Mouse (Mus musculus) stomach, embryonic 16.5 days (tissue): ENCODE data around the gene Hmgb1. TPM values are rescaled to one million over a fixed set of nuclear protein-coding genes. Genes with fewer than 3 reads are reported as not detected.
A peak's percentile ranks its signal among the peaks of the same experiment; 100 is the strongest.

Source experiments
- ATAC-seq: fragments of 200-750 bp; cut with Nextera tagmentation; 2 replicates; pipeline ENCODE4 v1.8.0; 2017; ENCODE audit warnings: moderate number of reproducible peaks, moderate TSS enrichment; ENCODE audit not compliant: insufficient read depth, low FRiP score
- H3K27ac ChIP-seq: fragments of 300-500 bp; sonication (generic); 2 replicates; pipeline ENCODE4 v1.5.1; 2014; ENCODE audit warnings: low read length
- H3K27me3 ChIP-seq: fragments of 300-500 bp; sonication (generic); 2 replicates; pipeline ENCODE4 v1.6.1; 2014; ENCODE audit warnings: low read length, control low read depth, mixed read lengths; ENCODE audit not compliant: control insufficient read depth, insufficient read depth
- H3K36me3 ChIP-seq: fragments of 300-500 bp; sonication (generic); 2 replicates; pipeline ENCODE4 v1.6.1; 2014; ENCODE audit warnings: low read length; ENCODE audit not compliant: control insufficient read depth, insufficient read depth
- H3K4me1 ChIP-seq: fragments of 300-500 bp; sonication (generic); 2 replicates; pipeline ENCODE4 v1.6.1; 2014; ENCODE audit warnings: low read length, control low read depth, mixed read lengths; ENCODE audit not compliant: control insufficient read depth, insufficient read depth
- H3K4me2 ChIP-seq: fragments of 300-500 bp; sonication (generic); 2 replicates; pipeline ENCODE4 v1.6.1; 2014; ENCODE audit warnings: low read depth, low read length, mixed read lengths
- H3K4me3 ChIP-seq: fragments of 300-500 bp; sonication (generic); replicated peaks from 2 replicates; pipeline ENCODE4 v1.5.1; 2014; ENCODE audit warnings: mild to moderate bottlenecking, low read length
- H3K9ac ChIP-seq: fragments of 300-500 bp; sonication (generic); 2 replicates; pipeline ENCODE4 v1.6.1; 2014; ENCODE audit warnings: low read length
- H3K9me3 ChIP-seq: fragments of 300-500 bp; sonication (generic); replicated peaks from 2 replicates; pipeline ENCODE4 v1.6.1; 2016; ENCODE audit warnings: low read length, control low read depth; ENCODE audit not compliant: control insufficient read depth
- WGBS: fragments of 180-500 bp; shearing (Covaris S2); extraction: QIAGEN DNeasy Blood & Tissue Kit; methylation state at CpG from one replicate; pipeline ENCODE4 v1.1.7; 2014; 5-methylcytosine and 5-hydroxymethylcytosine counted together
- polyA plus RNA-seq: library from polyadenylated mRNA; unstranded; fragments of >200 nt; fragmentation: Nextera tagmentation; extraction: Ambion mirVana; gene quantifications from 2 replicates; pipeline ENCODE4 v1.2.1, GENCODE M21; 2015

Gene Hmgb1
- polyA plus RNA-seq, 1 experiment from 2014 or later = 1,078 TPM

DNA sequence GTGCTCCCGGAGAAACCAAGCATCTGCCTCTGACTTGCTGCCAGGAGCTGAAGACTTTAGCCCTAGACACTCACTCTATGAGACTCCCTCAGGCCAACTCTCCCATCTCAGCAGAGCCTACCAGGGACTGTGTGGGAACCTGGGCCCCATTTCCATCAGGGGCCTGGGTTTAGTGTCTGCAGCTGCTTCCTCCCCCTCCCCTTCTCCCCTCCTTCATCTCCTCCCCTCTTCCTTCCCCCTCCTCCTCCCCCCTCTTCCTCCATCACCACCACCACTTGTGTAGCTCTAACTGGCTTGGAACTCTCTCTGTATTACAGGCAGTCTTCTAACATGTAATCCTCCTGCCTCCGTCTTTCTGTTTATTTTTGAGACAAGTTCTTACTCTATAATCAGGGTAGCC, 154.2 kb downstream of the Hmgb1 start:
- Histone ChIP-seq H3K4me3 (no peak overlapping the region), H3K4me2 (no peak overlapping the region), H3K9me3 (no peaks in the 10 kb centered on the region), H3K27me3 (no peaks in the 10 kb centered on the region), H3K27ac (peak overlapping the region; percentile 52), H3K9ac (no peak overlapping the region), H3K36me3 (no peaks in the 10 kb centered on the region), H3K4me1 (peaks cover 7% of the 10 kb centered on the region)
- WGBS = 44% methylated on average over 2 of the region's 2 CpGs
- ATAC-seq = no peak

DNA sequence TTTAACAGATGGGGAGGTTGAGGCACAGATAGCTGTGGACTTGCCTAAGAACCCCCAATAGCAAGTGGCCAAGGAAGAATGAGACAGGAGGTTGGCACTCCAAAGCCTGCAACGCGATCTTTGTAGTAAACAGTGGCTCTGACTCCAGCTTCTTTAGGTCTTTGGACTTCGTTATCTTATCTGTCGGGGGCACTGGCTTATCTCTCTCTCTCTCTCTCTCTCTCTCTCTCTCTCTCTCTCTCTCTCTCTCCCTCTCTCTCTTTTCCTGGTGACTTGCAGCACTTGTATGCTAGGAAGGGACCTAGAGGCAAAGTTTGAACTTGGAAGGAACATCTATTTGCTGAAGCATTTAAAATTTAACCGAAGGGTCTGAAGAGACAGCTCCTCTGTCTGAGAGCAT, 155.9 kb downstream of the Hmgb1 start:
- no peak for ATAC-seq
- Histone ChIP-seq H3K27ac (no peak overlapping the region), H3K4me2 (no peak overlapping the region), H3K27me3 (no peaks in the 10 kb centered on the region), H3K9ac (no peak overlapping the region), H3K4me1 (peaks cover 7% of the 10 kb centered on the region), H3K4me3 (no peak overlapping the region), H3K9me3 (no peaks in the 10 kb centered on the region), H3K36me3 (no peaks in the 10 kb centered on the region)
- 49% methylated on average over 5 of the region's 5 CpGs for WGBS

DNA sequence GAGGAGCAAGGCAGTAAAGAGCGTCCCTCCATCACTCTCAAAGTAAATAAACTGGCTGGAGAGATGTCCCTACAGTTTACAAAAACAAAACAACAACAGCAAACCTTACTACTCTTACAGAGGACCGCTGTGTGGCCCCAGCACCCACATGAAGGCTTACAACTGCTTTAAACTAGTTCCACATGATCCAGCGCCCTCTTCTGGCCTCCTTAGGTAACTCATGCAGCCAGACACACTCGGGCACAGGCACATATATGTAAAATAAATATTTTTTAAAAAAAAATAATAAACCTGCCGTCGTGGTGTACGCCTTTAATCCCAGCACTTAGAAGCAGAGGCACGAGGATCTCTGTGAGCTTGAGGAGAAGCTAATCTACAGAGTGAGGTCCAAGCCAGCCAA, 156.9 kb downstream of the Hmgb1 start:
- no peak overlapping the region for H3K9ac ChIP-seq
- 73% methylated on average over 8 of the region's 8 CpGs for WGBS
- H3K9me3 ChIP-seq = no peaks in the 10 kb centered on the region
- no peak overlapping the region for H3K4me3 ChIP-seq
- no peaks in the 10 kb centered on the region for H3K36me3 ChIP-seq
- H3K27me3 ChIP-seq = no peaks in the 10 kb centered on the region
- ATAC-seq = no peak
- H3K27ac ChIP-seq = no peak overlapping the region
- H3K4me1 ChIP-seq = peaks cover 7% of the 10 kb centered on the region
- no peak overlapping the region for H3K4me2 ChIP-seq

DNA sequence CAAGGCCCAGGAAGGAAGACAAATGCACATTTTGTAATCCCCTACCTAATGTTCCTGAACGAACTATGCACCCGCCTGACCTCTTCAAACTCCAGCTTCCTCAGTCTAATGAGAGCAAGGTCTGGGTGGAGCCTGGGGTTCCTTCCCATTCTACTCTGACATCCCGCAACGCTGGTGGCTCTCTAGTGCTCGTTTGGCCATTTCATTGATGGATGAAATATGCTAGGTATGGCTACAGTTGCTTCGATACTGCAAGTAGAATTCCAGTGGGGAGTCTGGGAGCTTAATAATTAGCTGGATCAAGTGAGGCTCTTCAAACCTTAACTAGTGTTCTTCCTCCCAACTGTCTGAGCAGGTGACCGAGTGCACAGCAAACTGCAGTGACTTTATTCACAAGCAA, 163.2 kb downstream of the Hmgb1 start:
- WGBS = 39% methylated on average over 7 of the region's 7 CpGs
- Histone ChIP-seq H3K27me3 (no peaks in the 10 kb centered on the region), H3K4me3 (no peak overlapping the region), H3K9me3 (no peaks in the 10 kb centered on the region), H3K9ac (no peak overlapping the region; the same call in 1 of the 2 replicates), H3K4me1 (peaks cover 5% of the 10 kb centered on the region), H3K27ac (no peak overlapping the region), H3K4me2 (peak overlapping the region; percentile 26; the same call in 1 of the 2 replicates), H3K36me3 (no peaks in the 10 kb centered on the region)
- no peak for ATAC-seq

GRCm38 (mm10) chr5:149020681-149021062, 163.6 kb downstream of the Hmgb1 start:
- no peak overlapping the region for H3K9ac ChIP-seq
- H3K4me1 ChIP-seq = peaks cover 9% of the 10 kb centered on the region
- H3K4me2 ChIP-seq = peak overlapping the region; percentile 26
- H3K9me3 ChIP-seq = no peaks in the 10 kb centered on the region
- no peak overlapping the region for H3K27ac ChIP-seq
- no peaks in the 10 kb centered on the region for H3K27me3 ChIP-seq
- ATAC-seq = no peak
- WGBS = 67% methylated on average over 16 of the region's 16 CpGs
- H3K4me3 ChIP-seq = no peak overlapping the region
- no peaks in the 10 kb centered on the region for H3K36me3 ChIP-seq

GRCm38 (mm10) chr5:149020059-149020680, 164.1 kb downstream of the Hmgb1 start:
- Histone ChIP-seq H3K9me3 (no peaks in the 10 kb centered on the region), H3K4me1 (peaks cover 9% of the 10 kb centered on the region), H3K4me3 (no peak overlapping the region), H3K4me2 (peak overlapping the region; percentile 26), H3K9ac (no peak overlapping the region), H3K36me3 (no peaks in the 10 kb centered on the region), H3K27ac (no peak overlapping the region), H3K27me3 (no peaks in the 10 kb centered on the region)
- no peak for ATAC-seq
- 39% methylated on average over 18 of the region's 18 CpGs for WGBS

DNA sequence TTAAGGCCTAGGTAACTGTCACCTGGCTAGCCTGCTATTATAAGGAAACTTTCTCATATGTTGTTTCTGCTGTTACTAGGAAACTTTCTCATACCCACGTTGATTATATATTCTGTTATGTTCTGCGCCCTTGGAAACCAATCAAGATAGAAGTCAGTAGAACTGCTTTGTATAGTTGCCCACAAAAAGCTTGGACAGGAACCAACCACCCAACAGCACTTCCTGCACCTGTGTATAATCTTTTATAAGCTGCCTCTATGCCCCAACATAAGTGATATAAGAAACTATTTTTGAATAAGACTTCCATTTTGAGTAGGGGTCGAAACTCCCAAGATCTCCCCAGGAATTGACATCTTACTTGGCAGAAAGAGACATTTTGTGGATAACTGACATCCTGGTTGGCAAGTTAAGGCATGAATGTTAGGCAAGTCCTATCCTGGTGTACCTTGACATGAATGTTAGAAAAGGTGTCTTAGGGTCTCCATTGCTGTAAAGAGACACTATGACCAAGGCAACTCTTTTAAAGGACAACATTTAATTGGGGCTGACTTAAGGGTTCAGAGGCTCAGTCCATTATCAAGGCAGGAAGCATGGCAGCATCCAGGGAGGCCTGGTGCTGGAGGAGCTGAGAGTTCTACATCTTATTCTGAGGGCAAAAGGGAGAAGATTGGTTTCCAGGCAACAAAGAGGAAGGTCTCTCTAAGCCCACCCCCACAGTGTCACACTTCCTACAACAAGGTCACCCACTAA, 166.4 kb downstream of the Hmgb1 start:
- H3K4me1 ChIP-seq = peaks cover 16% of the 10 kb centered on the region
- H3K27me3 ChIP-seq = no peaks in the 10 kb centered on the region
- H3K4me3 ChIP-seq = no peak overlapping the region
- no peaks in the 10 kb centered on the region for H3K9me3 ChIP-seq
- no peak overlapping the region for H3K27ac ChIP-seq
- 72% methylated on average over 3 of the region's 3 CpGs for WGBS
- no peaks in the 10 kb centered on the region for H3K36me3 ChIP-seq
- no peak overlapping the region for H3K4me2 ChIP-seq
- H3K9ac ChIP-seq = no peak overlapping the region
- ATAC-seq = no peak

GRCm38 (mm10) chr5:149017181-149017580, 167.1 kb downstream of the Hmgb1 start:
- Histone ChIP-seq H3K4me2 (no peak overlapping the region), H3K4me3 (no peak overlapping the region), H3K9me3 (peaks cover 6% of the 10 kb centered on the region; the same call in 1 of the 2 replicates), H3K4me1 (peaks cover 16% of the 10 kb centered on the region), H3K27me3 (no peaks in the 10 kb centered on the region), H3K9ac (no peak overlapping the region), H3K27ac (no peak overlapping the region), H3K36me3 (no peaks in the 10 kb centered on the region)
- no peak for ATAC-seq
- 91% methylated on average over 3 of the region's 3 CpGs for WGBS

DNA sequence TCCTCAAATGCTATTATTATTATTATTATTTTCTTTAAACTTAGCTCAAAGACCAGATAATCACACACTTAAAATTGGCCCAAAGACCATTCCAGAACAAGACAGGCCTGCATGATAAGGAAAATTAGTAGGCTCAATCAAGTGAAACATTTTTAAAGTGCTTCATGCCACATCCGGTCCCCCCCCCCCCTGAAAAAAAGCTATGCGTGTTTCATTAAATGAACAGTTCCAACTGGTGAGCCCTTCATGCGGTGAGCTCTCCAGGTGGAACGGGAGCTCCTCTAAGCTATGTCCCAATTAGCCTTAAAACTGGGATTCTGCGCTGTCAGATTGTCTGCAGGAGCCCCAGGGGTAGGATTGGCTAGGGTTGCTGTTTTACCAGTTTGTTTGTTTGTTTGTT, 168.0 kb downstream of the Hmgb1 start:
- whole genome bisulfite sequencing = 63% methylated on average over 5 of the region's 5 CpGs

More for the DNA sequence above, 168.0 kb downstream of the Hmgb1 start:
- Histone ChIP-seq H3K27ac (no peak overlapping the region), H3K36me3 (no peaks in the 10 kb centered on the region), H3K4me1 (peaks cover 16% of the 10 kb centered on the region), H3K27me3 (no peaks in the 10 kb centered on the region), H3K4me2 (peak overlapping the region; percentile 59), H3K9ac (no peak overlapping the region), H3K9me3 (peaks cover 6% of the 10 kb centered on the region; the same call in 1 of the 2 replicates), H3K4me3 (no peak overlapping the region)
- ATAC-seq = no peak
